Mouse (Mus musculus): ENCODE results near the gene Rbbp4. TPM values are rescaled to one million over a fixed set of nuclear protein-coding genes. Genes with fewer than 3 reads are reported as not detected.

Gene Rbbp4
- polyA plus RNA-seq, 1 experiment from 2014 or later: 153 TPM

- peak; percentile 75 for ATAC-seq (ENCODE audit: low FRiP score, low TSS enrichment)
Measured at GRCm38 (mm10) chr4:129334677-129335215, 424 bp downstream of the Rbbp4 start.

GRCm38 (mm10) chr4:129332846-129333245 is 2.3 kb downstream of the Rbbp4 start:
- Histone ChIP-seq H3K4me1 (replicated peaks; ENCODE audit: control insufficient read depth, insufficient read depth) (0 out of 2 replicates have a peak, but pooled peaks cover 2% of the 10 kb centered on the region), H3K4me2 (replicated peaks; ENCODE audit: low read depth) (no peak overlapping the region), H3K4me3 (ENCODE audit: low read depth, low read length) (no peak overlapping the region), H3K9me3 (ENCODE audit: control insufficient read depth, low read length) (no peaks in the 10 kb centered on the region), H3K36me3 (ENCODE audit: control insufficient read depth, insufficient read depth, low read length) (0 out of 2 replicates have a peak, but pooled peaks cover 3% of the 10 kb centered on the region), H3K27ac (replicated peaks) (no peak overlapping the region), H3K9ac (ENCODE audit: low read length) (no peak overlapping the region), H3K27me3 (ENCODE audit: control insufficient read depth, insufficient read depth, low read length) (no peaks in the 10 kb centered on the region)
- ATAC-seq (ENCODE audit: low FRiP score, low TSS enrichment): no peak
- WGBS: 13% methylated on average over 1 of the region's 1 CpGs
- TF ChIP-seq CTCF (IDR thresholded peaks at IDR 0.05; ENCODE audit: low read depth) (peak; percentile 14; the same call in 1 of the 2 replicates), EP300 (optimal IDR thresholded peaks at IDR 0.05) (no peak)
- no peak for DNase-seq (ENCODE audit: low spot score)

More at GRCm38 (mm10) chr4:129334677-129335215, 424 bp downstream of the Rbbp4 start:
- WGBS: under 1% methylated on average over 57 of the region's 62 CpGs
- Histone ChIP-seq H3K4me1 (replicated peaks; ENCODE audit: control insufficient read depth, insufficient read depth) (0 out of 2 replicates have a peak, but pooled peaks cover 2% of the 10 kb centered on the region), H3K4me3 (ENCODE audit: low read depth, low read length) (peak overlapping the region; percentile 86), H3K4me2 (replicated peaks; ENCODE audit: low read depth) (peak overlapping the region; percentile 72), H3K27me3 (ENCODE audit: control insufficient read depth, insufficient read depth, low read length) (no peaks in the 10 kb centered on the region), H3K27ac (replicated peaks) (peak overlapping the region; percentile 97), H3K9ac (ENCODE audit: low read length) (peak overlapping the region; percentile 93), H3K36me3 (ENCODE audit: control insufficient read depth, insufficient read depth, low read length) (0 out of 2 replicates have a peak, but pooled peaks cover 3% of the 10 kb centered on the region), H3K9me3 (ENCODE audit: control insufficient read depth, low read length) (no peaks in the 10 kb centered on the region)
- no peak for DNase-seq (ENCODE audit: low spot score)
- TF ChIP-seq EP300 (optimal IDR thresholded peaks at IDR 0.05) (no peak), CTCF (IDR thresholded peaks at IDR 0.05; ENCODE audit: low read depth) (peak; percentile 8; the same call in 1 of the 2 replicates)

GRCm38 (mm10) chr4:129326191-129326590 is 9.0 kb downstream of the Rbbp4 start:
- H3K4me1 ChIP-seq (replicated peaks; ENCODE audit: control insufficient read depth, insufficient read depth): no peaks in the 10 kb centered on the region
- no peak overlapping the region for H3K9ac ChIP-seq (ENCODE audit: low read length)
- DNase-seq (ENCODE audit: low spot score): no peak
- ATAC-seq (ENCODE audit: low FRiP score, low TSS enrichment): no peak
- no peak overlapping the region for H3K4me3 ChIP-seq (ENCODE audit: low read depth, low read length)
- peaks cover 7% of the 10 kb centered on the region; the same call in 1 of the 2 replicates for H3K36me3 ChIP-seq (ENCODE audit: control insufficient read depth, insufficient read depth, low read length)
- WGBS: 22% methylated on average over 1 of the region's 1 CpGs
- H3K27ac ChIP-seq (replicated peaks): no peak overlapping the region
- TF ChIP-seq CTCF (IDR thresholded peaks at IDR 0.05; ENCODE audit: low read depth): no peak
- no peak for TF ChIP-seq EP300 (optimal IDR thresholded peaks at IDR 0.05)
- no peaks in the 10 kb centered on the region for H3K27me3 ChIP-seq (ENCODE audit: control insufficient read depth, insufficient read depth, low read length)
- no peak overlapping the region for H3K4me2 ChIP-seq (replicated peaks; ENCODE audit: low read depth)
- no peaks in the 10 kb centered on the region for H3K9me3 ChIP-seq (ENCODE audit: control insufficient read depth, low read length)

- no peak overlapping the region for H3K9ac ChIP-seq (ENCODE audit: low read length)
- 55% methylated on average over 1 of the region's 1 CpGs for WGBS
- no peak overlapping the region for H3K4me2 ChIP-seq (replicated peaks; ENCODE audit: low read depth)
- no peaks in the 10 kb centered on the region for H3K4me1 ChIP-seq (replicated peaks; ENCODE audit: control insufficient read depth, insufficient read depth)
- no peak overlapping the region for H3K27ac ChIP-seq (replicated peaks)
- no peak for DNase-seq (ENCODE audit: low spot score)
- no peak overlapping the region for H3K4me3 ChIP-seq (ENCODE audit: low read depth, low read length)
- no peaks in the 10 kb centered on the region for H3K9me3 ChIP-seq (ENCODE audit: control insufficient read depth, low read length)
- no peak for ATAC-seq (ENCODE audit: low FRiP score, low TSS enrichment)
- H3K36me3 ChIP-seq (ENCODE audit: control insufficient read depth, insufficient read depth, low read length): peaks cover 12% of the 10 kb centered on the region; the same call in 1 of the 2 replicates
- no peak for TF ChIP-seq CTCF (IDR thresholded peaks at IDR 0.05; ENCODE audit: low read depth)
- TF ChIP-seq EP300 (optimal IDR thresholded peaks at IDR 0.05): no peak
- no peaks in the 10 kb centered on the region for H3K27me3 ChIP-seq (ENCODE audit: control insufficient read depth, insufficient read depth, low read length)
Measured at GRCm38 (mm10) chr4:129324756-129325155, 10.4 kb downstream of the Rbbp4 start.

GRCm38 (mm10) chr4:129323491-129323890 is 11.7 kb downstream of the Rbbp4 start:
- Histone ChIP-seq H3K27ac (replicated peaks) (no peak overlapping the region), H3K4me2 (replicated peaks; ENCODE audit: low read depth) (no peak overlapping the region), H3K4me3 (ENCODE audit: low read depth, low read length) (no peak overlapping the region), H3K36me3 (ENCODE audit: control insufficient read depth, insufficient read depth, low read length) (peaks cover 17% of the 10 kb centered on the region), H3K9me3 (ENCODE audit: control insufficient read depth, low read length) (no peaks in the 10 kb centered on the region), H3K9ac (ENCODE audit: low read length) (no peak overlapping the region), H3K27me3 (ENCODE audit: control insufficient read depth, insufficient read depth, low read length) (no peaks in the 10 kb centered on the region), H3K4me1 (replicated peaks; ENCODE audit: control insufficient read depth, insufficient read depth) (no peaks in the 10 kb centered on the region)
- no peak for TF ChIP-seq EP300 (optimal IDR thresholded peaks at IDR 0.05)
- TF ChIP-seq CTCF (IDR thresholded peaks at IDR 0.05; ENCODE audit: low read depth): no peak
- 74% methylated on average over 1 of the region's 1 CpGs for WGBS
- ATAC-seq (ENCODE audit: low FRiP score, low TSS enrichment) (no peak), DNase-seq (ENCODE audit: low spot score) (no peak)

- ATAC-seq (ENCODE audit: low FRiP score, low TSS enrichment) (no peak), DNase-seq (ENCODE audit: low spot score) (no peak)
- Histone ChIP-seq H3K4me3 (ENCODE audit: low read depth, low read length) (no peak overlapping the region), H3K4me2 (replicated peaks; ENCODE audit: low read depth) (no peak overlapping the region), H3K9me3 (ENCODE audit: control insufficient read depth, low read length) (no peaks in the 10 kb centered on the region), H3K27ac (replicated peaks) (no peak overlapping the region), H3K27me3 (ENCODE audit: control insufficient read depth, insufficient read depth, low read length) (no peaks in the 10 kb centered on the region), H3K9ac (ENCODE audit: low read length) (no peak overlapping the region), H3K36me3 (ENCODE audit: control insufficient read depth, insufficient read depth, low read length) (peaks cover 15% of the 10 kb centered on the region), H3K4me1 (replicated peaks; ENCODE audit: control insufficient read depth, insufficient read depth) (no peaks in the 10 kb centered on the region)
- no peak for TF ChIP-seq CTCF (IDR thresholded peaks at IDR 0.05; ENCODE audit: low read depth)
- no peak for TF ChIP-seq EP300 (optimal IDR thresholded peaks at IDR 0.05)
- 87% methylated on average over 5 of the region's 5 CpGs for WGBS
Measured at GRCm38 (mm10) chr4:129322042-129322441, 13.1 kb downstream of the Rbbp4 start.
